Mouse (Mus musculus): Measurements from ENCODE around the gene Kcnh7.

GRCm38 (mm10) chr2:62684989-62685595 is 499.0 kb downstream of the Kcnh7 start:
- no peak for TF ChIP-seq CTCF (IDR thresholded peaks at IDR 0.05; ENCODE audit: low read depth)
- no peak for TF ChIP-seq EP300 (optimal IDR thresholded peaks at IDR 0.05)

All from stomach, postnatal 0 days (tissue).